Mouse (Mus musculus) ES-Bruce4 (cell line): ENCODE results near the gene Pbrm1.

Source experiments
- CTCF ChIP-seq: IDR thresholded peaks from one replicate; pipeline ENCODE4 v1.8.1; 2011; ENCODE audit warnings: low read depth, low read length
- POLR2A ChIP-seq: IDR thresholded peaks from one replicate; pipeline ENCODE4 v1.8.1; 2011; ENCODE audit warnings: low read length; ENCODE audit not compliant: insufficient read depth

- no peak for TF ChIP-seq POLR2A
- TF ChIP-seq CTCF, result no peak
Measured at GRCm38 (mm10) chr14:31137791-31138190, 118.9 kb downstream of the Pbrm1 start.
